Comparison of ENCODE assay signal across 8 mouse cellular contexts in genomic region chr4:115839956-115840355, GRCm38 (mm10). TPM values are rescaled to one million over a fixed set of nuclear protein-coding genes. Genes with fewer than 3 reads are reported as not detected.
DNase-seq lines count a peak whose midpoint lies in the region; ATAC-seq and TF ChIP-seq lines count a peak whose summit lies in the region.

No protein-coding gene starts in this region.

- 60% methylated on average over 4 of the region's 4 CpGs for WGBS in hindbrain, embryonic 13.5 days
- 50% methylated on average over 4 of the region's 4 CpGs for WGBS in liver, embryonic 12.5 days (ENCODE audit: insufficient replicate concordance)
- WGBS in stomach, embryonic 15.5 days = 33% methylated on average over 4 of the region's 4 CpGs

- TF ChIP-seq EP300 in ES-Bruce4 (IDR thresholded peaks at IDR 0.05; ENCODE audit: insufficient read depth, low read depth, low read length) = no peak

- no peak for TF ChIP-seq CTCF in ES-Bruce4 (IDR thresholded peaks at IDR 0.05; ENCODE audit: low read depth, low read length)

- ATAC-seq in hindbrain, embryonic 13.5 days (ENCODE audit: low FRiP score) = no peak
- ATAC-seq in liver, embryonic 12.5 days = no peak
- ATAC-seq in stomach, embryonic 15.5 days (ENCODE audit: insufficient read depth, low FRiP score, low read depth) = no peak

- no peak overlapping the region for H3K27ac ChIP-seq in ES-Bruce4 (ENCODE audit: insufficient read depth, low read length)
- no peak overlapping the region for H3K27ac ChIP-seq in hindbrain, embryonic 13.5 days
- peak overlapping the region; percentile 84; the same call in 1 of the 2 replicates for H3K27ac ChIP-seq in liver, embryonic 12.5 days
- H3K27ac ChIP-seq in stomach, embryonic 15.5 days = no peak overlapping the region; the same call in 1 of the 2 replicates

- H3K27me3 ChIP-seq in ES-Bruce4 (ENCODE audit: control insufficient read depth, insufficient read depth, low read length, poor library complexity, severe bottlenecking) = no peaks in the 10 kb centered on the region
- H3K27me3 ChIP-seq in hindbrain, embryonic 13.5 days = no peaks in the 10 kb centered on the region
- H3K27me3 ChIP-seq in liver, embryonic 12.5 days (replicated peaks) = no peaks in the 10 kb centered on the region
- H3K27me3 ChIP-seq in stomach, embryonic 15.5 days (replicated peaks) = no peaks in the 10 kb centered on the region

- H3K4me2 ChIP-seq in hindbrain, embryonic 13.5 days = peak overlapping the region; percentile 77
- peak overlapping the region; percentile 80 for H3K4me2 ChIP-seq in liver, embryonic 12.5 days
- H3K4me2 ChIP-seq in stomach, embryonic 15.5 days = peak overlapping the region; percentile 78

- peak; percentile 53 for DNase-seq in adrenal gland, postnatal 14 days
- DNase-seq in adrenal gland, postnatal 25 days = no peak
- DNase-seq in left cerebral cortex, adult 18-20 months (ENCODE audit: low spot score in 2 of 2) = no peak
- no peak for DNase-seq in layer of hippocampus, adult 8-10 months (ENCODE audit: low spot score in 2 of 2)

- TF ChIP-seq POLR2A in ES-Bruce4 (IDR thresholded peaks at IDR 0.05; ENCODE audit: insufficient read depth, low read length) = no peak

- H3K36me3 ChIP-seq in ES-Bruce4 (ENCODE audit: control insufficient read depth, insufficient read depth, low read length, poor library complexity, severe bottlenecking) = peaks cover 3% of the 10 kb centered on the region; the same call in 1 of the 2 replicates
- no peaks in the 10 kb centered on the region for H3K36me3 ChIP-seq in hindbrain, embryonic 13.5 days
- peaks cover 44% of the 10 kb centered on the region for H3K36me3 ChIP-seq in liver, embryonic 12.5 days
- no peaks in the 10 kb centered on the region for H3K36me3 ChIP-seq in stomach, embryonic 15.5 days

- H3K4me3 ChIP-seq in ES-Bruce4 (ENCODE audit: low read depth, low read length) = no peak overlapping the region
- H3K4me3 ChIP-seq in hindbrain, embryonic 13.5 days = peak overlapping the region; percentile 62
- peak overlapping the region; percentile 96 for H3K4me3 ChIP-seq in liver, embryonic 12.5 days
- H3K4me3 ChIP-seq in stomach, embryonic 15.5 days (replicated peaks) = peak overlapping the region; percentile 84

- H3K4me1 ChIP-seq in ES-Bruce4 (ENCODE audit: control insufficient read depth, insufficient read depth, low read length) = no peaks in the 10 kb centered on the region
- peaks cover 9% of the 10 kb centered on the region for H3K4me1 ChIP-seq in hindbrain, embryonic 13.5 days (replicated peaks)
- peaks cover 80% of the 10 kb centered on the region for H3K4me1 ChIP-seq in liver, embryonic 12.5 days
- 0 out of 2 replicates have a peak, but pooled peaks cover 5% of the 10 kb centered on the region for H3K4me1 ChIP-seq in stomach, embryonic 15.5 days

- H3K9ac ChIP-seq in ES-Bruce4 (ENCODE audit: low read depth, poor library complexity, severe bottlenecking) = peak overlapping the region; percentile 76; the same call in 1 of the 2 replicates
- 0 out of 2 replicates have a peak overlapping the region, but pooled peaks have one; percentile 78 for H3K9ac ChIP-seq in hindbrain, embryonic 13.5 days
- H3K9ac ChIP-seq in liver, embryonic 12.5 days = peak overlapping the region; percentile 95
- H3K9ac ChIP-seq in stomach, embryonic 15.5 days = 0 out of 2 replicates have a peak overlapping the region, but pooled peaks have one; percentile 78

- H3K9me3 ChIP-seq in ES-Bruce4 (replicated peaks; ENCODE audit: control insufficient read depth, insufficient read depth, low read length, poor library complexity, severe bottlenecking) = no peaks in the 10 kb centered on the region
- H3K9me3 ChIP-seq in hindbrain, embryonic 13.5 days = no peaks in the 10 kb centered on the region
- no peaks in the 10 kb centered on the region for H3K9me3 ChIP-seq in liver, embryonic 12.5 days (replicated peaks)
- no peaks in the 10 kb centered on the region for H3K9me3 ChIP-seq in stomach, embryonic 15.5 days

RNA-seq across cellular contexts. Expression of gene Mknk1, which starts 1.0 kb away (rescaled TPM):
- 29.3 and 42.4 TPM in 2 replicates for total RNA-seq in adrenal gland, postnatal 14 days (2021)
- total RNA-seq in adrenal gland, postnatal 25 days (2021) = 53.9 and 62.4 TPM in 2 replicates
- 18.9 and 22.8 TPM in 2 replicates for polyA plus RNA-seq in ES-Bruce4 (2011; ENCODE audit: insufficient read depth, insufficient read length, low read depth, missing spikeins)
- 21.3 and 23.7 TPM in 2 replicates for polyA plus RNA-seq in hindbrain, embryonic 13.5 days (2015; fragmentation: Nextera tagmentation; extraction: Ambion mirVana)
- 45.2 and 47.2 TPM in 2 replicates for polyA plus RNA-seq in liver, embryonic 12.5 days (2016; fragmentation: Nextera tagmentation; extraction: Ambion mirVana)
- 43.1 and 58.5 TPM in 2 replicates for polyA plus RNA-seq in stomach, embryonic 15.5 days (2015; fragmentation: Nextera tagmentation; extraction: Ambion mirVana)
- 10 to 100 TPM; 29.6 to 39.5 TPM for total RNA-seq in left cerebral cortex, adult 18-20 months (2021)
- total RNA-seq in layer of hippocampus, adult 8-10 months (2022) = 10 to 100 TPM; 47.2 to 70.6 (median 53.7) TPM

RNA-seq across cellular contexts. Expression of gene Mob3c, which starts 12.1 kb away (rescaled TPM):
- 10.2 and 12.4 TPM in 2 replicates for total RNA-seq in adrenal gland, postnatal 14 days (2021)
- total RNA-seq in adrenal gland, postnatal 25 days (2021) = 12.0 and 18.9 TPM in 2 replicates
- 3.1 and 4.3 TPM in 2 replicates for polyA plus RNA-seq in ES-Bruce4 (2011; ENCODE audit: insufficient read depth, insufficient read length, low read depth, missing spikeins)
- polyA plus RNA-seq in hindbrain, embryonic 13.5 days (2015; fragmentation: Nextera tagmentation; extraction: Ambion mirVana) = 4.8 and 6.4 TPM in 2 replicates
- 7.4 and 8.3 TPM in 2 replicates for polyA plus RNA-seq in liver, embryonic 12.5 days (2016; fragmentation: Nextera tagmentation; extraction: Ambion mirVana)
- polyA plus RNA-seq in stomach, embryonic 15.5 days (2015; fragmentation: Nextera tagmentation; extraction: Ambion mirVana) = 11.8 and 13.5 TPM in 2 replicates
- 1 to 10 TPM; 4.0 to 6.7 TPM for total RNA-seq in left cerebral cortex, adult 18-20 months (2021)
- total RNA-seq in layer of hippocampus, adult 8-10 months (2022) = 10 to 100 TPM in 1 of 4 experiments, 1 to 10 TPM in 3; 4.5 to 10.2 (median 7.1) TPM

RNA-seq across cellular contexts. Expression of gene Kncn, which starts 44.2 kb away (rescaled TPM):
- not detected in 2 replicates for total RNA-seq in adrenal gland, postnatal 14 days (2021)
- not detected in 2 replicates for total RNA-seq in adrenal gland, postnatal 25 days (2021)
- not detected in 2 replicates for polyA plus RNA-seq in ES-Bruce4 (2011; ENCODE audit: insufficient read depth, insufficient read length, low read depth, missing spikeins)
- polyA plus RNA-seq in hindbrain, embryonic 13.5 days (2015; fragmentation: Nextera tagmentation; extraction: Ambion mirVana) = not detected in 2 replicates
- not detected in 2 replicates for polyA plus RNA-seq in liver, embryonic 12.5 days (2016; fragmentation: Nextera tagmentation; extraction: Ambion mirVana)
- not detected in 2 replicates for polyA plus RNA-seq in stomach, embryonic 15.5 days (2015; fragmentation: Nextera tagmentation; extraction: Ambion mirVana)
- total RNA-seq in left cerebral cortex, adult 18-20 months (2021) = under 1 TPM; 0.28 to 0.30 TPM
- under 1 TPM in 3 of 4 experiments, not detected in 1; 0.39 to 0.53 (median 0.41) TPM for total RNA-seq in layer of hippocampus, adult 8-10 months (2022)

RNA-seq across cellular contexts. Expression of gene 6430628N08Rik, which starts 50.5 kb away (rescaled TPM):
- not detected in 2 replicates for total RNA-seq in adrenal gland, postnatal 14 days (2021)
- not detected in 2 replicates for total RNA-seq in adrenal gland, postnatal 25 days (2021)
- not detected in 2 replicates for polyA plus RNA-seq in ES-Bruce4 (2011; ENCODE audit: insufficient read depth, insufficient read length, low read depth, missing spikeins)
- 0.12 and 0.30 TPM in 2 replicates for polyA plus RNA-seq in hindbrain, embryonic 13.5 days (2015; fragmentation: Nextera tagmentation; extraction: Ambion mirVana)
- not detected in 2 replicates for polyA plus RNA-seq in liver, embryonic 12.5 days (2016; fragmentation: Nextera tagmentation; extraction: Ambion mirVana)
- polyA plus RNA-seq in stomach, embryonic 15.5 days (2015; fragmentation: Nextera tagmentation; extraction: Ambion mirVana) = not detected in 2 replicates
- total RNA-seq in left cerebral cortex, adult 18-20 months (2021) = under 1 TPM; 0.56 to 0.67 TPM
- total RNA-seq in layer of hippocampus, adult 8-10 months (2022) = under 1 TPM in 2 of 4 experiments, not detected in 2; 0.20 to 0.28 TPM

RNA-seq across cellular contexts. Expression of gene Atpaf1, which starts 55.3 kb away (rescaled TPM):
- total RNA-seq in adrenal gland, postnatal 14 days (2021) = 42.6 and 46.2 TPM in 2 replicates
- 42.4 and 59.4 TPM in 2 replicates for total RNA-seq in adrenal gland, postnatal 25 days (2021)
- polyA plus RNA-seq in ES-Bruce4 (2011; ENCODE audit: insufficient read depth, insufficient read length, low read depth, missing spikeins) = 35.2 and 35.7 TPM in 2 replicates
- polyA plus RNA-seq in hindbrain, embryonic 13.5 days (2015; fragmentation: Nextera tagmentation; extraction: Ambion mirVana) = 37.3 and 41.8 TPM in 2 replicates
- polyA plus RNA-seq in liver, embryonic 12.5 days (2016; fragmentation: Nextera tagmentation; extraction: Ambion mirVana) = 24.0 and 30.1 TPM in 2 replicates
- polyA plus RNA-seq in stomach, embryonic 15.5 days (2015; fragmentation: Nextera tagmentation; extraction: Ambion mirVana) = 47.8 and 50.9 TPM in 2 replicates
- 10 to 100 TPM; 75.2 to 86.0 TPM for total RNA-seq in left cerebral cortex, adult 18-20 months (2021)
- 10 to 100 TPM; 55.8 to 66.8 (median 63.1) TPM for total RNA-seq in layer of hippocampus, adult 8-10 months (2022)
